Mouse (Mus musculus) G1E (cell line): ENCODE measurements around the gene Prom2.

Source experiments
- CTCF ChIP-seq: IDR thresholded peaks from 2 replicates; pipeline ENCODE4 v1.5.1; 2012; ENCODE audit warnings: low read depth, low read length, inconsistent platforms, mixed read lengths
- GATA1 ChIP-seq: IDR thresholded peaks from 2 replicates; pipeline ENCODE4 v1.6.1; 2012; ENCODE audit warnings: borderline replicate concordance, low read length, inconsistent platforms, mixed read lengths
- POLR2AphosphoS5 ChIP-seq: IDR thresholded peaks from 2 replicates; pipeline ENCODE4 v1.6.1; 2012; ENCODE audit warnings: low read depth, low read length, inconsistent platforms; ENCODE audit not compliant: insufficient replicate concordance

- TF ChIP-seq CTCF (no peak), POLR2AphosphoS5 (no peak), GATA1 (no peak)
Observed at GRCm38 (mm10) chr2:127525004-127525775, 16.1 kb downstream of the Prom2 start.
